Mouse (Mus musculus): ENCODE data around the gene Phtf2.

DNA sequence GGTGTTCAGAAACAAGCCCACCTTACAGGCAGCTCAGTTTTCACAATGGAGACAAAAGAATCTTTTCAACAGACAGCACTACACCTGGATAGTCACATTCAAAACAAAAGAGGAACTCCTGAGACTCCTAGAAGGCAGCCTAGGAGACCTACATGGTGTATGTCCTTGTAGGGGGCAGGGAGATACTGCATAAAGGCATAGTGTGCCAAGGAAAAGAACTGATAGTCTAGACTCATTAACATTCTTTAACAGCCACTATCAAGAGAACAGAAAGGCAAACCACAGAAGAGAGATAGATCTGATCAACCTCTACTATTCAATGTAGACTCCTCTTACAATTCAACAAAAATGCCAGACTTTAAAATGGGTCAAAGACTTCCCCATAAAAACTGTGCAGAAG lies 48.5 kb upstream of the Phtf2 start:
- TF ChIP-seq CTCF (IDR thresholded peaks at IDR 0.05; ENCODE audit: low read depth, low read length) (no peak), POLR2A (IDR thresholded peaks at IDR 0.05; ENCODE audit: insufficient read depth, low read length) (no peak)

Measured in ES-Bruce4 (cell line).